Mouse (Mus musculus): ENCODE data around the gene Asl.

Asl gene

GRCm38 (mm10) chr5:130044201-130044695, 15.2 kb upstream of the Asl start:
- no peak for DNase-seq

DNA sequence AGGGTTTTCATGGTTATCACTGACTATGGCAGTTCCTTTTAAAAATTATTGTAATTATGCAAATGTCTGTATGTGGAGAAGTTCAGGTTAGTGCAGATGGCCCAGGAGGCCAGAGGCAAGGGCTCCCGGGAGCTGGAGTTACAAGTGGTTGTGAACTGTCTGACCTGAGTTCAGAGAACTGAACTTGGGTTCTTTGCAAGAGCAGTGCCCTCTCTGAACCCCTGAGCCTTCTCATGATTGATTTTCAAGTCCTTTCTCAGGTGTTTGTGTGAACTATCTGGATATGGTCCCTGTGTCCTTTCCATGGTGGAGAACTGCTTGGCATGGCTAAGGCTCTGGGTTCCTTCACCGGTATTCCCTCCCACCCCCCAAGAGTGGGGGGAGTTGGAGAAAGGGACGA, 14.7 kb upstream of the Asl start:
- no peak for DNase-seq

DNA sequence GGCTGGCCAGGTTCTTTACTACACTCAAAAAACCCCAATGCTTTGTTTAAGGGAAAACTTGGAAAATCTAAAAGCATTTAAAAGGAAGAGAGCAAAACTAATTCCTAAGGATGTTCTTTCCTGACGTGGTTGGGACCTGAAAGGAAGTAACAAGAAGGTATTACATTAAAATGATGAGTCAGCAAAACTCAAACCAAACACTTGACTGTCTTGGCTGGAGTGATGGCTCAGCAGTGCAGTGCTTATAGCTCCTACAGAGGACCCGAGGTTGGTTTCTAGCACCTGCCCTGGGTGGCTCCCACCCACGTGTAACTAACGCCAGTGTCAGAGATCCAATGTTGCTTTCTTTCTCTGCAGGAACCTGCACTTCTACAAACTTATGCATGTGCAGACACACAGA, 12.2 kb upstream of the Asl start:
- DNase-seq = no peak

DNA sequence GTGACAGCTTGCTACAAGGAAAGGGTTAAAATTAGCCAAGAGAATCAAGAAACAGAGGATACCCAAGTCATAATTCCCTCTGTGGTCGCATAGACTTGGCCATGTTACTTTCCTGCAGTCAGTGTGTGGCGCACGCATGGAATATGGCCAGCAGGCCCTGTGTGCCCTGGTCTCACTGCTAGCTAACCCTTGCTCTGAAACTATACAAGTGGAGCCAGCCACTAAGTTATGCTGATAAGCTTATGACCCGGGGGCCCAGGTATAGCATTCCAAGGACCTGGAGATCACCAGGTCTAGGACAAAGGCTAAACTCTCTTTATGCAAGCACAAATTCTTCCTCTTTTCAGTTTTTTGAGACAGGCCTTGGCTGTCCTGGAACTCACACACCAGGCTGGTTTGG, 11.8 kb upstream of the Asl start:
- DNase-seq = no peak

DNA sequence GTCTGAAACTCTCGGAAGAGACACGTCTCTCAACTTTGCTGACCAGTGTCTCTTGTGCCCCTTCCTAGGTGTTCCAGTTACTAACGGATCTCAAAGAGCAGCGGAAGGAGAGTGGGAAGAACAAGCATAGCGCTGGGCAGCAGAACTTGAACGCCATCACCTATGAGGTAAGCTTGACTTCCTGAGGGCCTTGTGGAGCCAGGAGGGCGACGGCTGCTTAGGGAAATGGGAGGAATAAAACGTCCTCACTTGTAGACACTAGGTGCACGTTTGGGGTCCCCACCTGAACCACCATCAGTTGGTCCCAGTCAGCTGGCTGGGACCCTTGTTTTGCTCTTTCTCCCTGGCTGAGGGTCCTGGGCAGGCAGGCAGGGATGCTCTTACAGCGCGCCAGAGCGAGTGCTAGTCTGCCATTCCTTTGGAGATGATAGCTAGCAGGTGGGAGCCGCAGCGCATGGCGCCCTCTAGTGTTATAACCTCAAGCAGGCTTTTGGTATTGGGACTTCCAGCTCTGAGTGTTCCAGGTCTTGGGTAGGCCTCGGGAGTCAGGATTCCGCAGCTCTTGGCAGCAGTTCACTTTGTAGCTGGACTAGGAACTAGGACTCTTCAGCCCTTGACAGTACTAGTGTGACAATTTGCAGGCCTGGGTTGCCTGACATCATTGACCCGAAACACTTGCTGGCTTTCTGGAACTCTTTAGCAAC, 8.9 kb upstream of the Asl start:
- DNase-seq = peak; percentile 55

- DNase-seq = peak; percentile 21
These were observed 7.3 kb upstream of the Asl start for GRCm38 (mm10) chr5:130036300-130036699.

- DNase-seq = no peak
These were observed 4.8 kb upstream of the Asl start for GRCm38 (mm10) chr5:130033869-130034268.

GRCm38 (mm10) chr5:130031410-130032390, 2.7 kb upstream of the Asl start:
- no peak for DNase-seq

DNA sequence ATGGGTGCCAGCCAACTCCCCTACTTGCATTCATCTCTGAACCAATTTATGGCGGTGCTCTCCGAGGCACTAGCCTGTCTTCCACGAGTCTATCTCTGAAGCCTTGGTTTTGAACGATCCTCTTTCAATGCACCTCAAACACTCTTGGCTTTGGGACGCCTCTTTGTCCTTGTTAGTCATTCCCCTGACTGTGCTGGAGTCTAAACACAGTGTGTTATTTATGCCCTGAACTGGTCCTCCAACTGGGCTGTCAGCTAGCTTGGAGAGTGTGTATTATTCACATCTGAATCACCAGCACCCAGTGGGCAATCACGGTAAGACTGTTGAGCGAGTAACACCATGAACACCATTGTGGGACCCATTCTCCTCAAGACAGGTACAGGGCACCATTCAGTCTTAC, 1.4 kb downstream of the Asl start:
- no peak for DNase-seq

DNA sequence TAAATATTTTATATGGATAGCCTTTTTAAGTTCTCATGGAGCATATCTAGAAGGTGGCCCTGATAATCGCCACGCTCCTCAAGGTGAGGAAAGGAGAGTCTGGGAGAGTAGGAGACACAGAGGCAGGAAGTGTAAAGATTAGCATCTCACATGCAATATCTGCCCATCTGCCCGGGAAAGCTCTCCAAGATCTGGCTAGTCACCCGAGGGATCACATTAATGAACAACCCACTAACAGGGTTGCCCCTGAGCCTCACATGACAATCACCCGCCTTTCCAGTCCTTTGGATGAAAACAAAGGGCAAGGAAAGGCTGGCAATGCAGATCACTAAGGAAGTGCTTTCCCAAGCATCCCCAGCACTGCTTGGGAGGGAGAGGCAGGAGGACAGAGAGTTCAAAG, 1.9 kb downstream of the Asl start:
- DNase-seq = no peak

GRCm38 (mm10) chr5:130023767-130024539, 5.1 kb downstream of the Asl start:
- DNase-seq = peak; percentile 82

- DNase-seq = no peak
These were observed 5.8 kb downstream of the Asl start for GRCm38 (mm10) chr5:130023067-130023766.

DNA sequence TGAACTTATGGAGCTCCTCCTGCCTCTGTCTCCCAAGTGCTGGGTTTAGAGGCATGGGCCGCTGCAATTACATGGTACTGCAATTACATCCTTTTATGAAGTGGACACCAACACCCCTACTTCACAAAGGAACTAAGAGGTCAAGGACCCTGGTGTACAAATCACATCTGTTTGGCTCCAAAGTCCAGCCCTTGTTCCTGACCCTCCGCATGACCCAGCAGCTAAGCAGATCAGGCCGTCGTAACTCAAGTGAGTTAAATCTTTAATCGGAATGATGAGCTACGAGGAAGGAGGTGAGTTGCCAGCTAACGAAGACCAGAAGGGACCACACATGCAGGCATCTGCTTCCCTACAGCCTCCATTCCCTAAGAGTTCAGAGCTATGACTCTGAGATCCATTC, 6.7 kb downstream of the Asl start:
- no peak for DNase-seq

GRCm38 (mm10) chr5:130021361-130021966, 7.6 kb downstream of the Asl start:
- no peak for DNase-seq

- DNase-seq = no peak
These were observed 9.6 kb downstream of the Asl start for GRCm38 (mm10) chr5:130019461-130019860.

DNA sequence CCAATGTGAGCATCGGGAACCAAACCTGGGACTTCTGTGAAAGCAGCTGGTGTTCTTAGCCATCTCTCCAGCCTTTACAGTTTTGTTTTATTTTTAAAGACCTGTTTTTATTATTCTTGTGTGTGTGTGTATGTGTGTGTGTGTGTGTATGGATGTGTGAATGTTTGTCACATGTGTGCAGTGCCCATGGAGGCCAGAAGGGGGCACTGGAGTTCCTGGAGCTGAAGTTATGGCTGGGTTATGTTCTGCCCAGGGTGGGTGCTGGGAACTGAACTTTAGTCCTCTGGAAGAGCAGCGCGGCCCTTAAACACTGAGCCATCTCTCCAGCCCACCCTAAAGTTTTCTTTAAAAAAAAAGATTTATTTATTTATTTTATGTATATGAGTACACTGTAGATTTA, 13.9 kb downstream of the Asl start:
- no peak for DNase-seq

GRCm38 (mm10) chr5:130010961-130011360, 18.1 kb downstream of the Asl start:
- DNase-seq = no peak

GRCm38 (mm10) chr5:130009784-130010183, 19.3 kb downstream of the Asl start:
- no peak for DNase-seq

- no peak for DNase-seq
These were observed 20.9 kb downstream of the Asl start for GRCm38 (mm10) chr5:130008034-130008590.

GRCm38 (mm10) chr5:130007344-130007743, 21.7 kb downstream of the Asl start:
- no peak for DNase-seq

DNA sequence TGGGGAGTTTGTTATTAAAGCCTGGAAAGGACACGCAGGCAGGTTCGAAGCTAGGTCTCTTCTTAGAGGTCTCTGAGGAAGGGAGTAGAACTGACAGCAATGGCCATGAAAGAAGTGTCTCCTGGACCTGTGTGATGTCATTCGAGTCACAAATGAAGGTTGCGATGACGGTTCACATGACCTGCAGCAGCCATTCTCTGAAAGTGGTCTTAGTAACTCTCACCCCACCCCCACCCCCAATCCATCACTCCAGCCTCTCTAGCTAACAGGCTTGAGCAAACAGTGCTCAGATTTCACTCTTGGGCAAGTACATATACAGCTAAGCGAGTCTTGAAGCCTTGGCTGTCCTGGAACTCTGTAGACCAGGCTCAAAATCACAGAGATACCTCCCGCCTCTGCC, 25.8 kb downstream of the Asl start:
- DNase-seq = no peak
